Mouse (Mus musculus) cerebellum, postnatal 4 days (tissue): Measurements from ENCODE around the gene Prr5l.

Experiments
- DNase-seq, 2 experiments: peaks; one replicate each; pipeline ENCODE4 v3.0.0; 2022; ENCODE audit warnings: low spot score in 2 of 2, mixed read lengths in 1 of 2

Prr5l gene

GRCm38 (mm10) chr2:101723333-101723881 is 159.4 kb downstream of the Prr5l start:
- no peak for DNase-seq

GRCm38 (mm10) chr2:101722370-101723332 is 160.2 kb downstream of the Prr5l start:
- DNase-seq, result peak in 1 of 2 experiments; percentile 12

GRCm38 (mm10) chr2:101721835-101722234 is 161.0 kb downstream of the Prr5l start:
- DNase-seq, result no peak

- no peak for DNase-seq
Observed at GRCm38 (mm10) chr2:101717162-101717561, 165.7 kb downstream of the Prr5l start.

GRCm38 (mm10) chr2:101715650-101716323 is 167.0 kb downstream of the Prr5l start:
- DNase-seq, result no peak

GRCm38 (mm10) chr2:101711608-101712007 is 171.2 kb downstream of the Prr5l start:
- DNase-seq, result no peak

GRCm38 (mm10) chr2:101705941-101706485 is 176.8 kb downstream of the Prr5l start:
- DNase-seq, result no peak

GRCm38 (mm10) chr2:101699284-101699683 is 183.5 kb downstream of the Prr5l start:
- DNase-seq, result no peak

GRCm38 (mm10) chr2:101695584-101695983 is 187.2 kb downstream of the Prr5l start:
- no peak for DNase-seq

- no peak for DNase-seq
Observed at GRCm38 (mm10) chr2:101693577-101694215, 189.1 kb downstream of the Prr5l start.

GRCm38 (mm10) chr2:101693043-101693442 is 189.8 kb downstream of the Prr5l start:
- DNase-seq, result no peak

GRCm38 (mm10) chr2:101690252-101690827 is 192.5 kb downstream of the Prr5l start:
- no peak for DNase-seq

- DNase-seq, result no peak
Observed at GRCm38 (mm10) chr2:101688011-101688410, 194.8 kb downstream of the Prr5l start.

- peak in 1 of 2 experiments; percentile 68 for DNase-seq
Observed at GRCm38 (mm10) chr2:101684421-101684820, 198.4 kb downstream of the Prr5l start.

- no peak for DNase-seq
Observed at GRCm38 (mm10) chr2:101679164-101679784, 203.6 kb downstream of the Prr5l start.

- peak; percentile 77 to 79 for DNase-seq
Observed at GRCm38 (mm10) chr2:101678236-101679021, 204.4 kb downstream of the Prr5l start, which contains the start of gene Traf6. Gene Traf6, plus strand, starts transcription at chr2:101678429.

- no peak for DNase-seq
Observed at GRCm38 (mm10) chr2:101673547-101673946, 209.3 kb downstream of the Prr5l start.

- no peak for DNase-seq
Observed at GRCm38 (mm10) chr2:101668751-101669150, 214.1 kb downstream of the Prr5l start.

GRCm38 (mm10) chr2:101665703-101666092 is 217.1 kb downstream of the Prr5l start:
- DNase-seq, result no peak
